Mouse (Mus musculus): Measurements from ENCODE around the gene Ccdc190.

Gene Ccdc190

DNA sequence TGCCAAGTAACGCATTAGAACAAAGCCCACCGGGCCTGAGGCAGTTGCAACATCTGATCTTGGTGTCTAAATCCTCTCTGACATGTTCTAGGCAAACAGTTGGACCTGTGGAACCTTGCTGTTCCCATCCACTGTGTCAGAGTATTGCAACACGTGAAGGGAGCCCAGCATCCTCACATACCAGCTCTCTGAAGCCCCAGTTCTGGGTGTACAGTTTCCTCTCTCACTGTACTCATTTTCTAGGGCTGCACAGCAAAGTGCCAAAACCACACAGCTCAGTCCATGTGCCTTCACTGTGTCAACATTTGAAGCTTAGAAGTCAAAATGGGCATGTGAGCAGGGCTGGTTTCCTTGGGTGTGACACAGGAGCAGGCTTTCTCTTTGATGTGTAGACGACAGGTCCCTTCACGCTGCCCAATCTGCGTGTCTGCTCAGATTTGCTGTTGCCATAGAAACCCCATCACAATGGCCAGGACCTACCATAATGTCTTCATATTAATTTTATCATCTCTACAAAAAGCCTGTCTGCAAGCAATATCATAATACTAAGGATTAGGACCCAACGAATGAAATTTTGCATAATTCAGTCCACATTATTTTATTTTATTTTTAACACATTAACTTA lies 3.8 kb downstream of the Ccdc190 start:
- DNase-seq (ENCODE audit: low spot score in 2 of 2) = no peak

DNA sequence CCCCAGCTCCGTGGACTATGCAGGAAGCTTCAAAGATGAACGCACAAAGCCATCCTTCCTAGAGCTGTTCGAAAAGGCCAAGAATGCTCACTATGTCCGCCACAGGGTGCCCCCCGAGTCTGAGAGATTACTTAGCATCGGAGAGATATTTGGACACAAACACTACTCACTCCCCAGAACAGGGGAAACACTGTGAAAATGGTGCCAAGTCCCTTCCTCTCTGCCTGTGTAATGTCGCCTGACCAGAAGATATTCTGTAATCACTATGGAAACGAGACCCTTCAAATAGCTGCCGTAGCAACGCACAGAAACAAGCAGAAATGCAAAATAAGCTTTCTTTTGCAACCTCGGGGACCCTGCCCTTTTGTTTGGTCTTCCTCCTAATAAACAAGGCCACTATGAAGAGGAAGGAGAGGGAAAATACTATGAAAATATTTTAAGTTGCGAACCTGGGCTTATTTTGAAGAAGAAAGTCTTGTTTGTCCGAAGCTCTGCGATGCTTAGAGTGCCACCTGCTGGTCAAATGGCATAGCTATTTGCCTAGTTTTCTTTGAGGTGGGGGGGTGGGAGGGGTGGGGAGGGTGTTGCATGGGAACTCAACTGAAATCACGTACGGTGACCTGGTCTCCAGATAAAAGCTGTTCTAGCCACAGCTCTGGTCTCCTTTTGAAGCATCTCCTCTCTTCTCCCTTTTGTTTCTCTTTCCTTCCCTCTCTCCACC lies 5.7 kb downstream of the Ccdc190 start:
- DNase-seq (ENCODE audit: low spot score in 2 of 2) = peak in 1 of 2 experiments; percentile 54

DNA sequence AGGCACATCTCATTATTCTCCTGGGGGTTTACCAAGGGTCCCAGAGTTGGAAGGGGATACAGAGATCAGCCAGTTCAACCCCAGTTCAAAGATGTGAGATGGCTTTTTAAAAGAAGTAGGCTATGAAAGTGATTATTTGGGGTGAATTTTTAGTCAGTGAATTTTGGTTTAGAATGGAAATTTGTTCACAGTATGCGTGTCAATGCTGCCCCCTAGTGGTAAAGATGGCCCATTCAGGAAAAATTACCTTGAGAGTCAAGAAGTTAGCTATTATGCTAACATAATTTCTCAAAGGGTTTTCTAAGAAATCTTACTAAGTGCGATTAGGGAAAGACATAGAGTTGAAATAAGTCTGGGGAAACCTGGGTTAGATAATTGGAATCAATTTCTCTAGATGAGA lies 10.9 kb downstream of the Ccdc190 start:
- DNase-seq (ENCODE audit: low spot score in 2 of 2) = peak in 1 of 2 experiments; percentile 57

DNA sequence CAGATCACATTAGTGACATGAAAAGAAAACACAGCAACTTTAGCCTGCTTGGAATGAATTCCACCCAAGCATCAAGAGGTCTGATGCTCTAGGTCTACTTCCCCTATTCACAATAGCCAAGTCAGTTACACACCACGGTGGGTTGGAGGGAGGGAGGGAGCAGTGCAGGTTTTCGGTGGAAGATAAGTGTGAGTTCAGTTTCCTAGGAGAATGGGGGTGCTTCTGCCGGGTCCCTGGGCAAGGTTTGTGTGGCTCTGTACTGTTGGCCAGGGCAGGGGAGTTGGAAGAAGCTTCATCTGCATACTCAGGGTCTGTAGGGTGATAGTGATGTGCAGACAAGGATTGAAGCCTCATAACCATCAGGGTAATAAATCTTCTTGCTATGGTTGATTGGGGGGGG lies 17.6 kb downstream of the Ccdc190 start:
- no peak for DNase-seq (ENCODE audit: low spot score in 2 of 2)

DNA sequence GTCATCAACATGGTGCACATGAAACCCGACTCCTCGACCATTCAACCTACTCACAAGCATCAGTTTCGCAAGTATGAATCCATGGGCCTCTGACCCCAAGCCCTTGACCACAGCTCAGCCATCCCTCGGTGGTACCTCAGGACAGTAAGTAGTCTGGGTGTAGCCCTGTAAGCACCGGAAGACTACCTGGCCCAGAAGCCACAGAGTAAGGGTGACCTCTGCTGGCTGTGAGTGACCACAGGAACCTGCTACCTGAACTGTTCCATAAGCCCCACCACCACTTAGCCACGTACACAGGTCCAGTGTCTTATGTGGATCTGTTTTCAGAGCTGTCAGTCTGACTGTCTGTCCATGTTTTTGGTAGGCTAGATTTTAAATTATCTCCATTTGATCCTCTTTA lies 19.2 kb downstream of the Ccdc190 start:
- no peak for DNase-seq (ENCODE audit: low spot score in 2 of 2)

DNA sequence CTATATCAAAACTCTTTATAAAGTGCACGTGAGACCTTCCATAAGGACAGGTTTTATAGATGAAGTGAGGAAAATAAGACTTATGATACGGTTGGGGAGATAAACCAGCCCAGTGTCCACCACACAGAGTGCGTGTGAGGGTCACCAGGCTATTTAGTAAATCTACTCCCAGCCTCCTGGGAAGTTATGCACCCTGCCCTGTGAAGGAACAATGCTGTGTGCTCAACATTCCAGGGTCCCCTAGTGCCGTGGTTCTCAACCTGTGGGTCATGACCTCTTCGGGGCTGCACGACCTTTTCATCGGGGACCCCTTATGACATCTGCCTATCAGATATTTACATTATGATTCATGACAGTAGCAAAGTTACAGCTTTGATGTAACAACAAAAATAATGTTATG lies 19.8 kb downstream of the Ccdc190 start:
- no peak for DNase-seq (ENCODE audit: low spot score in 2 of 2)

DNA sequence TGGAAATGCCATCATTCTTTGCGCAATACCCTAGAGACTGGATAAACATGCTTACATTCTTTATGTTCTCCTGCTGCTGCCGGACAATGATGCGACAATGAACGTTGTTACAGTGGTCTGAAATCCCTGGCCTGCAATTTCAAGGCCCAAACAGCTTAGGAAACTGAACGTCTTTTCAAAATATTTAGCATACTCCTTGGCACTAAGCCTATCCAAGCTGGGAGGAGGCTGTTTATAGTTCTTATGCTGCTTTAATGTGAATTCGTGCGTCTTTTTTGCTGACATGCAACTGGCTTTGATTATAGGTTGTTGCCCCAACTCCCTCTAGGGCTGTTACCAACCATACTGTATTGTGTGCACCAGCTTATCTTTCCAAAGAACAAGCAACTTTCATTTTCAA lies 20.4 kb downstream of the Ccdc190 start:
- no peak for DNase-seq (ENCODE audit: low spot score in 2 of 2)

DNA sequence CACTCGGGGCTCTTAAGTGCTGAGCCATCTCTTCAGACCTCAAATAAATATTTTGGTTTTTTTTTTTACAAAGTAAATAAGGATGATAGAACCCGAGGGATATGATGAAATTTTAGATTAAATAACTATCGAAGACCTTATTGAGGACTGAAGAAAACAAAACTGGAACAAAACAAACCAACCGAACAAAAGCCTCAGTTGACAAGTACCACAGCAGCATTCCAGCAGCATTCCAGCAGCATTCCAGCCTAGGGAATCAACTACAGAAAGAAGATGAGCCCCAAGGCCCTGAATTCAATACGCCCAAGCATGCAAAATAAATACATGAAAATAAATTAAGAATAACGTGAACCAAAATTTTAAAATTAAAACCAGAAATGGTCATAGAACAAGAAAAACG lies 21.5 kb downstream of the Ccdc190 start:
- DNase-seq (ENCODE audit: low spot score in 2 of 2) = no peak

DNA sequence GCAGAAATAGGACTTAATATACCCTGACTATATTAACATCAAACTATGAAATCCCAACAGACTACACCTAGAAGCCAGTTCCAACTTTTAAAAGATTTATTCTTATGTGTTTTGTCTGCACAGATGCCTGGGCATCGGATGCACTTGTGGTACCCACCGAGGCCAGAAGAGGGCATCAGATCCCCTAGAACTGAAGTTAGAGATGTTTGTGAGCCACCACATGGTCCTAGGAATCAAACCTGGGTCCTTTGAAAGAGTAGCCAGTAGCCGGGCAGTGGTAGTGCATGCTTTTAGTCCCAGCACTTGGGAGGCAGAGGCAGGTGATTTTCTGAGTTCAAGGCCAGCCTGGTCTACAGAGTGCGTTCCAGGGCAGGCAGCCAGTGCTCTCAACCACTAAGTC lies 22.2 kb downstream of the Ccdc190 start:
- DNase-seq (ENCODE audit: low spot score in 2 of 2) = peak; percentile 12 to 43

DNA sequence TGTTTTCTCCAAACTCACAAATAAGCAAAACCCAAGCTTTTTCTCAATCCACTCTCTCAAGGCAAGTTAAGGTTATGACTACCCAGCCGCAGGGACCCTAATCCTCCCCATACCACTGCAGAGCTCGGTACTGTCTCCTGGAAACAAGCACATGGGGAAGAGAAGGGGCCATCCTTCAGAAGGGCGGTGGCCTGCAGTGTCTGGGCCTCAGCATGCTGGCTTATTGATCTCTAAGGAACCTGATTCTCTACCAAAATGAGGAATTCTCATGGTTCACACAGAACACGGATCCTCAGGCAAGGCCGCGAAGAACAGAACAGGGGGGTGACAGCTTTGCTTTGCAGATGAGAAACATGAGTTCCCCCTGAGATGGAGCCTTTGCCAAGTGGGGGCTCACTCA lies 23.1 kb downstream of the Ccdc190 start:
- DNase-seq (ENCODE audit: low spot score in 2 of 2) = no peak

DNA sequence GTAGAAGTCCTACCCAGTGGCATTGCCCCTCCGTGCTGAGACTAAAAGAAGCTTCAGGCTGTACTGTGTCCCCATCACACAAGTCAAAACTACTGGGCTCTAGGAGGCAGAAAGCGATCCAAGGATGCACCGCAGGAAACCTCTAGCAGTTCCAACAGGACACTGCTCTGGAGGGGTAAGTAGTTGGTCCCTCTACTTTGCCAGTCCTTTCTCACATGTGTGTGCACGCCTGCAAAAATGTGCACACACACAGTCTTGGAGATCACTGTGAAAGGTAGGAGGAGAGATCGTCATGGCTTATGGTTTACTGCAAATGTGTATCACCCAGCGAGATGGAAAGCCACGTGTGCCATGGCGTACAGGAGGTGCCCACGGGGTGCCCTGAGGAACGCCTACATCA lies 24.2 kb downstream of the Ccdc190 start:
- no peak for DNase-seq (ENCODE audit: low spot score in 2 of 2)

DNA sequence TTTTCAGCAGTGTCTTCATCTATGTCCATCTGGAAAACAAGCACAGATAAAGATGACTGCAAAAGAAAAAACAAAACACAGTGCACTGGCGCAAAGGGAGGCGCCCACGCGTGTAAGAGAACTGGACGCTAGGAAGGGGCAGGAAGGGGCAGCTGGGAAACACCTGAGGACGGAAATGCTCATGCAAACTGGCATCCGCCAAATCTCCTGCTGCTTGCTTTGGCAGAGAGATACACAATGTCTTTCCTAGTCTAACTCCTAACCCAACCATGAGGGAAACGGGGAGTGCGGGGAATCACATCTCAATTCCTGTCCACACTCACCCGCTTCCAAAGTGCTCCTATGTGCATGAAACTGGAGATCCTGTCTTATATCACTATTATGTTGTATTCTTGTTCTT lies 24.7 kb downstream of the Ccdc190 start:
- DNase-seq (ENCODE audit: low spot score in 2 of 2) = no peak

DNA sequence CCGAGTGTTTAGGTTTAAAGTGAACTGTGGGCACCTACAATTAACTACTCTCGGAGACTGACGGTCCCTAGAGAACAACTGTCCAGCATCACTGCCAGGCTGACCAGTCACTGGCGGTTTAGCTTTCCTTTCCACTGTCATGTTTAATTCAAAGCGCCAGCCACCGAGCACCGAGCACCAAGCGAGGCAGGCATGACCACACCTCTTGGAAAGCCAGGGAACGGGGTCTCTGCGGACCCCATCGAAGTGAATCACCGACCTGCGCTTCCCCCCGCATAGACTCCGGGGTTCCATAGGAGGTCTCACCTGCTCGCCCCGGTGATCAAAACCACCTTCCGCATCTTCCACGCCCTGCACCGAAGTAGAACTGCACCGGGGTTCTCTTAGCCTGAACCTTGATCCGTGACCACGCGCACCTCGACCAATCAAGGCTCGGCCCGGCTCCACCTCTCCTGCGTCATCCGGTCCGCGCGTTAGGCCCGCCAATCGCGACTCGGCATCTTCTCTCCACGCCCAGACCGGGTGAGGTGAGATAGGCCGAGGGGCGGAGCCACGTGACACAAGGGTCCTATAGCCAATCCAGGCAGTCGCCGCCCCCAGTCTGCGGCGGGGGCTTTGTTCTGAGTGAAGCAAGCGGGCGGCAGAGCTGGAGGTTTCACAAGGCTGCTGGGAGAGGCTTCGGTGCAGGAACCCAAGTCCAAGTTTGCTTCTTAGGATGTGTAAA lies 40.5 kb downstream of the Ccdc190 start, which contains the start of gene Hsd17b7:
Hsd17b7 (minus strand) TSS at position 450 of the 724 bp plus-strand sequence.
- peak; percentile 87 to 98 for DNase-seq (ENCODE audit: low spot score in 2 of 2)

DNA sequence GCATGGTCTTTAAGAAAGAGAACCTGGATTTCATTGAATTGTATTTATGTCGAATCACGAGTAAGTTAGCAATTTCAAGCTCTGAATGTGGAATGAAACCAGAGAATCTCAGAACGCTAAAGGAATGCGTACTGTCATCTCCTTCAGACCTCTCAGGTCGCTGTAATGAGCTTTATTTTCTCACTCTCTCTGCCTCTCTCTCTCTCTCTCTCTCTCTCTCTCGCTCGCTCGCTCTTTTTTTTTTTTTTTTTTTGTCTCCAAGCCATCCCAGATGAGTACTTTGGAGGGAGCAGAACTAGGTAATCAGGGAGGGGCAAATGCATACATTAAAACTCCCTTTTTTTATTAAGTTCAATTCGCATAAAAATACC lies 41.1 kb downstream of the Ccdc190 start:
- DNase-seq (ENCODE audit: low spot score in 2 of 2) = no peak

DNA sequence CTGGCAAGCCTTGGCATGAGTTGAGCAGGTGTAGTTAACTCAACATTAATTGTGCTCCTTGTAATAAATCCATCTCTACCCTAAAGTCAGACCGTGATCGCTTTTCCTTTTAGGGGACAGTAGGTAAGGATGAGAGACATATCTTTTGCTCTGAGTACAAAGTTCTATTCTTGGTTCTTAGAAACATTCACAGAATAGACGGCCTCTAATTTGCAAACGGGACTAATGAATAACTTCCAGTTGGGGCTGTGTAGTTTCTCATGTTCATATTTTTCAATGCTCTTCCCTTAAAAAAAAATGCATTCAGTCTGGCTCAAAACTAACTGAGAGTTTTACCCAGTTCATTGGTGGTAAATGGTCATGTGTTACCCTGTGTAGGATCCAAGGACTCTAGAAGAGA lies 42.5 kb downstream of the Ccdc190 start:
- no peak for DNase-seq (ENCODE audit: low spot score in 2 of 2)

DNA sequence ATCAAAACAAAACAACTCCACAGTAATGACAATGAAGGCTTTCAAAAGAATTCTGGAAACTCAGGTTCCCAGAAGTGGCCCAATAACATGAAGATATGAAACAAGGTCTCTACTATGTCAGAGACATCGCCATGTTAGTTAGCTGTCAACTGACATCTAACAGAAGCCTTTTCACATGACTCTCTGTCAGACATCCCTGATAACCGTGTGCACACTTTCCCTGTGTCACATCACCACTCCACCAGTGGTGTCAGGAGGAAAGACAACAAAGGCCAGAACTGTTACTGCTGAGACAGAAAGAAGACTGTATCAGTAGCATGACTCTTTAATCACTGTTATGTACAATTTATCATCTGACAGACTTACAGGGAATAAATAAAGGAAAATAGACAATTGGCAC lies 43.5 kb downstream of the Ccdc190 start:
- DNase-seq (ENCODE audit: low spot score in 2 of 2) = no peak

DNA sequence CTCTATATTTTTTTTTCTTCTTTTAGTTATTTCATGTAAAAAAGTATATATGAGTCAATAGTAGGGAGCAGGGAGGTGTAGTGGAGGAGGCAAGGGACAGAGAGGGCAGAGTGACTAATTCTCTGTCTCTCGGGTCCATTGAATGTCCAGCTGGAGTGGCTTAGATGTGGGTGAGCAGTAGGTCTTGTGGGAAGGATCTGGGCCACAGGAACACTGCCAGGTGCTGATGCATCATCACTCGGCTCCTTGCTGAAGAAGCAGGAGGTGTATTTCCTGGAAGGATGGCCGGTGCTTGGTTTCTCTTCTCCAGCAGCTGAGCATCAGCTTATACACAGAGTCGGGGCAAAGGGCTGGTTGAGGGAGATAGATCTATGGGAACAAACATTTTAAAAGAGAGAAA lies 49.2 kb downstream of the Ccdc190 start:
- DNase-seq (ENCODE audit: low spot score in 2 of 2) = no peak

All from spleen, postnatal 10 days (tissue).